Mouse (Mus musculus): ENCODE data around the gene Lta.
A peak's percentile ranks its signal among the peaks of the same experiment; 100 is the strongest.

Gene Lta

GRCm38 (mm10) chr17:35210593-35210992, 5.4 kb upstream of the Lta start:
- no peak for DNase-seq (ENCODE audit: low read depth, low spot score)

DNA sequence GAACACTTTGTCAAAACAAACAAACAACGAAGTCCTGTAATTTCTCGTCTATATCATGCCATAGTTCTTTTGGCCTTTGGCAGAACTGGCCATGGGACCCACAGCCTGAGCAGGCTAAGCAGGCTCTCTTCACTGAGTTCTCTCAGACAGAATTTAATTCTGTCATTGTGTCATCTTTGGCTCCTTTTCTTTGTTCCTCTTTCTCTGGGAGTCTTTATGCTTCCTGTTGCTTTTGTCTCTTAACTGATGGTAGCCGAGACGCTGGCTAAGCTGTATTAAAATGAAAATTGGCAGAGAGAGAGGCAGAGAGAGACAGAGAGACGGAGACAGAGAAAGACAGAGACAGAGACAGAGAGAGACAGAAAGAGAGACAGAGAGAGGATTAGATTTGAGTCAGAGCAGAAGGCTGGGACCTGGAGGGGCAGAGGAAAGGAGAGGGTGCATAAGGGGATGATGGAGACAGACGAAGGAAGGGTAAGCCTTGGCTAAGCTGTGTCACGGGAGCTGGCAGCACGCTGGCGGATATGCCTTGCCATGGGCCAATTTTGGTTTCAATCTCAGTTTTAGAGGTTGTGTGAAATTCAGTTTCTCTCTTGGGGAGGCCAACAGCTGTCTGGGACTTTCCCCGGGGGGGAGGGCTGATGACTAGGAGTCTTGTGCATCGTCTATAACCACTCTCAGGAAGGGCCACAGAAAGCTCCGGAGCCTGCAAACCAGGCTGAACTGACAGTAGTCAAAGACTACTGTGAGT, 4.8 kb upstream of the Lta start:
- no peak for DNase-seq (ENCODE audit: low read depth, low spot score)

DNA sequence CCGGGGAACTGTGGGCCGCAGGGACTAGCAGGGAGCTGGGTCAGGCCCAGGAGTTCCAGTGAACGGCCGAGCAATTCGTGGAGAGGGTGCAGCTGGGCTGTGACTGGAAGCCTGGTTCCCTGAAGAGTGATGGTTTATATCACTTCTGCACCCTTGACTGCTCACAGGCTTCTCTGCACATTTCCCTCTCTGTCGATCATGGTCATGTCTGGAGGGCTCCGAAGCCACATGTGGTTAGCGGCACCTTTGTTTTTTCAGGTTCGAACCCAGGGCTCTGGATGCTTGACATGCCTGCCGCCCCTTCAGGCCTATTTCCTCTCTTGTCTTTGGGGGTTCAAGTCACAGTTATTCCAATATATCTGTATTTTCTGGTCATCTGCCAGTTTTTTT, 224 bp upstream of the Lta start:
- DNase-seq (ENCODE audit: low read depth, low spot score): no peak

GRCm38 (mm10) chr17:35202442-35202841, 2.7 kb downstream of the Lta start:
- DNase-seq (ENCODE audit: low read depth, low spot score): no peak

GRCm38 (mm10) chr17:35201787-35202186, 3.4 kb downstream of the Lta start, which contains the start of gene Tnf:
Gene Tnf (minus strand): TSS chr17:35202007.
- no peak for DNase-seq (ENCODE audit: low read depth, low spot score)

GRCm38 (mm10) chr17:35201128-35201527, 4.0 kb downstream of the Lta start:
- DNase-seq (ENCODE audit: low read depth, low spot score): no peak

GRCm38 (mm10) chr17:35200398-35200797, 4.8 kb downstream of the Lta start:
- no peak for DNase-seq (ENCODE audit: low read depth, low spot score)

GRCm38 (mm10) chr17:35198946-35199345, 6.2 kb downstream of the Lta start:
- DNase-seq (ENCODE audit: low read depth, low spot score): peak; percentile 52

DNA sequence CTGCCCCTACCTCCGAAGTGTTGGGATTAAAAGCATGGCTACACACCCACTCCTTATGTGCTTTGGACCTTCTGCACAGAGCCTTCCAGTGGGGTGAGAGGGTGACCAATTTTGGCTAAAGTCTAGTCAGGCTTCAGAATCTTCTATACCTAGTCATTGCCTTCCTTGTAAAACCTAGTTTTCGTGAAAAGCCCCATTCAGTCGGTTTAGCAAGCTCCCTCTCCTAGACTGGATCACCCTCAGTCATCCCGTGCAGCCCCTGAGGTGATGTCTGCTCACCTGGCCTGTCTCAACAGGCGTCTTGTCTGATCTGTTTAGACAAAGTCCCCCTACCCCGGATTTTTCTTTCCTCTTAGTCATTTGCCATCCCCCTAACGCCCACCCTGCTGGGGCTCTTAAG, 7.1 kb downstream of the Lta start:
- DNase-seq (ENCODE audit: low read depth, low spot score): no peak

- DNase-seq (ENCODE audit: low read depth, low spot score): no peak
Measured at GRCm38 (mm10) chr17:35197126-35197525, 8.0 kb downstream of the Lta start.

GRCm38 (mm10) chr17:35196321-35196641, 8.9 kb downstream of the Lta start:
- no peak for DNase-seq (ENCODE audit: low read depth, low spot score)

DNA sequence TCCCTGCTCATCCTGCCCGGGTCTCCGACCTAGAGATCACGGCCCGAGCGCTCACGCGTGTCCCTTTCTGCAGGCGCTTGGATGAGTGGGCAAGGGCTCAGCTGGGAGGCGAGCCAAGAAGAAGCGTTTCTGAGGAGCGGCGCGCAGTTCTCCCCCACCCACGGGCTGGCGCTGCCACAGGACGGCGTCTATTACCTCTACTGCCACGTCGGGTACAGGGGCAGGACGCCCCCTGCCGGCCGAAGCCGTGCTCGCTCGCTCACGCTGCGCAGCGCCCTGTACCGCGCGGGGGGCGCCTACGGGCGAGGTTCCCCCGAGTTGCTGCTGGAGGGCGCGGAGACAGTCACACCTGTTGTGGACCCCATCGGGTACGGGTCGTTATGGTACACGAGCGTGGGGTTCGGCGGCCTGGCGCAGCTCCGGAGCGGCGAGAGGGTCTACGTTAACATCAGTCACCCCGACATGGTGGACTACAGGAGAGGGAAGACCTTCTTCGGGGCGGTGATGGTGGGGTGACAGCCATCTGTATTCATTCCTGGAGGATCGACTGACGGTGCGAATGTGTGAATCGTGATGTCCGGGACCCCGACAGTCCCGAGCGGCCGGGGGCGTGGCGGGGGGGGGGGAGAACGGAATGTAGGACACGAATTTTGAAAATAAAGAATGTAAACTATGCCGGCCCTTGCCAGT, 9.4 kb downstream of the Lta start:
- peak; percentile 88 for DNase-seq (ENCODE audit: low read depth, low spot score)

GRCm38 (mm10) chr17:35194844-35195630, 10.1 kb downstream of the Lta start:
- DNase-seq (ENCODE audit: low read depth, low spot score): no peak

DNA sequence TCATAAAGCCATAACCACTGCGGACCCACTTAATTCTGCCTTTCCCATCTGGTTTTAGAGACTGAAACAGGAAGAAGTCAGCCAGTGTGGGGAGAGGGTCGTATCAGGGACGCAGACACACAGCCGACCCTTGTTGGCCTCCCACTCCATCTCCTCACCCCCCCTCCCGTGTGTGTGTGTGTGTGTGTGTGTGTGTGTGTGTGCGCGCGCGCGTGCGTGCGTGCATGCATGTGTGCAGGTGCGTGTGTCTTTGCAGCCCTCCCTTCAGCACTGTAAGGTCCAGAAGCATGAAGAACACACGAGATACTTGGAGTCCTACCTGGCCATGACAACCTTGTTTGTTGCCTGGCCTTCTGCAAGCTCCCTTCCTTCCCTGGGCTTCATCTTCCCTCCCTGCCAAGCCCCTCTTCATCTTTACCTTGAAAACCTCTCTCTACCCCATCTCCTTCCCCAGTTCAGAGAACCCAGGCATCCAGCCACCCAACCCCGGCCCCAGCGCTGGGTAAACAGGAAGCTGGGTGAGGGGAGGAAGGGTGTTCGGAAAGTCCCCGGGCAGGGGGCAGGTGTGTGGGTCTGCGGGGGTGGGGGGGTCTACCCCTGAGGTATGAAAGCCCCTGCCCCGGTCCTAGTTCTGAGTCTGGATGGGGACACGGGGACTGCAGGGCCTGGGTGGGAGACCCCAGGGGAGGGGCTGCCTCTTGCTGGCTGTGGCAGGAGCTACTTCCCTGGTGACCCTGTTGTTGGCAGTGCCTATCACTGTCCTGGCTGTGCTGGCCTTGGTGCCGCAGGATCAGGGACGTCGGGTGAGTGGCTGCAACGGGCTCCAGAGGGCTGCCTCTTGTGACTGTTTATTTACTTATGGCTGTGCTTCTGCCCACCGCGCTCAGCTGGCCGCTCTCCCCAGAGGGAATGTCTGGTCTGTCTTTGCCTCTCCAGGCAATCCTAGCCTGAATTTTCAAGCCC, 11.0 kb downstream of the Lta start, which contains the start of gene Ltb:
Gene Ltb (plus strand): TSS at position 559 of the 963 bp plus-strand sequence.
- no peak for DNase-seq (ENCODE audit: low read depth, low spot score)

DNA sequence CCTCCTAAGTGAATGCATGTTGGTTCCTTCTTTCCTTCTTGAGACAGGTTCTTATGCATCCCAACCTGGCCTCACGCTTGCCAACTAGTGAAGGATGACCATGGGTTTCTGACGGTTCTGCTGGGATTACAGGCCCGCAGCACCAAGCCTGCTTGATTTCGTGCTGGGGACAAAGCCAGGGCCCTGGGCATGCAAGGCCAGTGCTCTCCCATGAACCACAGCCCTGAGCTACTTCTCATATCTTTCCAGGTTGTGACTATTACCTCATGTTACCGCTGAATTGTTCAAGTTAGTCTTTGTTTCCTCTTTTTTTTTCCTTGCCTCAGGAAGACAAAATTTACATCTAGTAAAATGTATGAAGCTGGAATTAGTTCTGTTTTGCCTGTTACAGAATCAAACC, 12.2 kb downstream of the Lta start:
- no peak for DNase-seq (ENCODE audit: low read depth, low spot score)

DNA sequence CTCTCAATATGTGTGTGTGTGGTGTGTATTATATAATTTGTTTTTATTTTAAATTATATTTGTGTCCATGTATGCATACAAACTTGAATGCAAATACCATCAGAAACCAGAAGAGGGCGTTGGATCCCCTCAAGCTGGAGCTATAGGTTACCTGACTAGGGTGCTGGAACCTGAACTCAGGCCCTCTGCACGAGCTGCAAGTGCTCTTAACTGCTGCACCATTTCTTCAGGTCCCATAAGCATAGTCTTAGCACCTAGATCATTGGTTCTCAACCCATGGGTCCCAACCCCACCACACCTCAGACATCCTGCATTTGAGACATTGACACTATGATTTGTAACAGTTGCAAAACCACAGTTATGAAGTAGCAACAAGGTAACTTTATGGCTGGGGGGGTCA, 13.4 kb downstream of the Lta start:
- peak; percentile 50 for DNase-seq (ENCODE audit: low read depth, low spot score)

GRCm38 (mm10) chr17:35190096-35190495, 15.1 kb downstream of the Lta start:
- no peak for DNase-seq (ENCODE audit: low read depth, low spot score)

GRCm38 (mm10) chr17:35189186-35189585, 16.0 kb downstream of the Lta start:
- DNase-seq (ENCODE audit: low read depth, low spot score): no peak

GRCm38 (mm10) chr17:35187959-35188610, 17.1 kb downstream of the Lta start, which contains the start of gene Lst1:
Gene Lst1 (minus strand): TSS chr17:35188439.
- DNase-seq (ENCODE audit: low read depth, low spot score): no peak

DNA sequence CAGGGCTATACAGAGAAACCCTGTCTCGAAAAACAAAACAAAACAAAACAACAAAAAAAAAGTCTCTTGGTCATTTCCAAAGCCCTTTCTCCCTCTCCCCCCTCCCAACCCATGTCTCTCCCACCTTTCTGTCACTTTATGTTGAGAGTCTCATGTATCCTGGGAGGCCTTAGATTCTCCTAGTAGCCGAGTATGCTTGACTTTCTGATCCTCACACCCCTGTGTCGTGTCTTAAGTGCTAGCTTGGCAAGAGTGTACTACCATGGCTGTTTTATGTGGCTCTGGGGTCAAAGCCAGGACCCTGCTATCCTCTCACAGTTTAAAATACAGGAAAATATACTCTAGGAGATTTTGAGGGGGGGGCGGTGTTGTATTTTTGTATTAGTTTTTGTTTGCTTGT, 17.8 kb downstream of the Lta start:
- no peak for DNase-seq (ENCODE audit: low read depth, low spot score)

GRCm38 (mm10) chr17:35186681-35187080, 18.5 kb downstream of the Lta start:
- DNase-seq (ENCODE audit: low read depth, low spot score): peak; percentile 92

All from ZHBTc4 (cell line).